Mouse (Mus musculus) brain, embryonic 14.5 days (tissue): Measurements from ENCODE around the gene Trpm3. TPM values are rescaled to one million over a fixed set of nuclear protein-coding genes. Genes with fewer than 3 reads are reported as not detected.
A peak's percentile ranks its signal among the peaks of the same experiment; 100 is the strongest.

Experiments
- DNase-seq: peaks from one replicate; pipeline ENCODE4 v3.0.0-alpha.2; 2011; ENCODE audit warnings: low read depth
- CTCF ChIP-seq: fragments of 200-500 bp; IDR thresholded peaks from 2 replicates; pipeline ENCODE4 v1.5.1; 2012; ENCODE audit warnings: inconsistent platforms, mild to moderate bottlenecking, moderate library complexity, borderline replicate concordance; ENCODE audit not compliant: insufficient read depth, insufficient read length; ENCODE audit errors: extremely low read depth
- POLR2A ChIP-seq: fragments of 200-500 bp; IDR thresholded peaks from 2 replicates; pipeline ENCODE4 v1.6.1; 2012; ENCODE audit warnings: mild to moderate bottlenecking, inconsistent platforms, borderline replicate concordance; ENCODE audit not compliant: poor library complexity, insufficient read depth, insufficient read length, severe bottlenecking; ENCODE audit errors: extremely low read depth
- polyA plus RNA-seq: library from polyadenylated mRNA; depleted of rRNA; stranded (reverse); fragments of >200 nt; gene quantifications from 2 replicates; pipeline ENCODE4 v1.2.3, GENCODE M21; 2012

The Trpm3 gene
- polyA plus RNA-seq, 1 experiment: 27.7 TPM

DNA sequence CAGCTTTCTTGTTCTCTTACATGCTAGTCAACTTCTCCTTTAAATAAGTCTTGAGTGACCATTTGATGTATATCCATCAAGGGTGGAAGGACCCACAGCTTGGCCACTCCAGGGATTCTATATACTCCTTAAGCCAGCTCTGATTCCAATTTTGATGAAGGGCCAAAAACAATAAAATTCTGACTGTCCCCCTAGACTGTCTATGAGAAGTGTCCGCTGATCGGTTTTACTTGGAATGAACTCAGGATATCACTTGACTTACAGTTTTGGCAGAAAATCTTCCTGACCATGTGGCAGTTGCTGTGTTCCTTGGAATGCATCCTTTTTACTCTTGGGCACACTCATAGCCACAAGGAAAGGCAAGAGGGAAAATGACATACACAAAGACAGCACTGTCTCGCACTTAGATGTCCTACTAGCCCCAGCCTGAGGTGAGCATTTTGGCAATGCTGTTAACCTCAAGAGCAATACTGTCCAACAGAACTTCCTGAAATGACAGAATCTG, 636.4 kb downstream of the Trpm3 start:
- no peak for DNase-seq
- no peak for TF ChIP-seq POLR2A
- no peak for TF ChIP-seq CTCF

GRCm38 (mm10) chr19:22780192-22780843, 641.5 kb downstream of the Trpm3 start:
- DNase-seq: peak; percentile 47
- TF ChIP-seq POLR2A (no peak), CTCF (no peak)

DNA sequence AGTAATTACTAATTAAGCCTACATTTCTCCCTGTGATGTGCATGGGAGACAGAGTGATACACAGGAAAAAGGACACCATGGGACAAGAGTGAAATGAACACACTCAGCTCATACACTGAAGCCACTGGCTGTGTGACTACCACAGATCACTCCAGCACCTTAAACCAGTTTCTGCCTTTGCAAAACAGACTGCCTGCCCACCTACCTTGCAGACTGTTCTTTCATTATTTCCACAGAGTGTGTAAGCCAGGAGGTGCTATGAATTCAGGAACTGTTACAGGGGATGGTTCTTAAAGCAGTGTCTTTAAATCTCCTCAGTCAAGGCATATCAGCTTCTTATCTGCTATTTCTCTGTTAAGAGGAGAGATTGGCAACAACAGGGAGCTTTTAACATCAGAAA, 642.7 kb downstream of the Trpm3 start:
- no peak for TF ChIP-seq CTCF
- TF ChIP-seq POLR2A: no peak
- no peak for DNase-seq

DNA sequence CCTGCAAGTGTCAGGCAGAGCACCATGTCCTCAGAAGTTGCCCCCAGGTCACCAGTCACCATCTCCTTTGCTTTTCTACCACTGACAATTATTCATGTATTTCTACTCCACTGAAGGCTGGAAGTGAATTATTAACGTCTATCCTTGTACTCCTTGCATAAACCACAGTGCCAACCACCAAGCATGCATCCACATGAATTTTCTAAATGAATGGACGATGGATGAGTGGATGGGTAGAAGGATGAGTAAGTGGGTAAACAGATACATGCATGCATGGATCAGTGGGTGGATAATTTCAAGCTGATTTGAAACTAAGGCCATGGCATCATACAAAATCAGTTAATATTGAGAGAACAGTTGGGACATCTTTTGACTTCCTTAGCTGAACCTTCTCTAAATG, 644.9 kb downstream of the Trpm3 start:
- DNase-seq: no peak
- TF ChIP-seq POLR2A (no peak), CTCF (no peak)

DNA sequence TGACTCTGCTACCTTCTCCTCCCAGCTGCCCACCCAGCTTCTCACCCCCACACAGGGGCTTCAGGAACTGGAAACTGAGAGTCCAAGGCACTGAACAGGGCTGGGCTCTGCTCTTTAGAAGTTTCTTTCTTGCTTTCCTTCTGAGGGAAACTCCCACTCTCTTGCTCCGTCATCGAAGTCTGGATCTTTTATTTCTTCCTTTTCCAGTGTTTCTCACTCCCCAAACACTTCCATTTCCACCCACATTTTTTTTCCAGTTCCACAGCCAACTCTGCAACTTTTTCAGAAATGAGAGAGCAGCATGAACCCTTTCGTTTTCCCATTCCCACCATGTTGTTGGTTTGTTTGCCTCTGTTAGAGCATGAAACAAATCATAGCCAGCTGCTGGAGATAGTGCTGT, 650.9 kb downstream of the Trpm3 start:
- TF ChIP-seq POLR2A (no peak), CTCF (no peak)
- DNase-seq: no peak

- no peak for TF ChIP-seq POLR2A
- no peak for TF ChIP-seq CTCF
- DNase-seq: no peak
These were observed 658.1 kb downstream of the Trpm3 start for GRCm38 (mm10) chr19:22796996-22797395.

GRCm38 (mm10) chr19:22800471-22800870, 661.6 kb downstream of the Trpm3 start:
- DNase-seq: peak; percentile 60

DNA sequence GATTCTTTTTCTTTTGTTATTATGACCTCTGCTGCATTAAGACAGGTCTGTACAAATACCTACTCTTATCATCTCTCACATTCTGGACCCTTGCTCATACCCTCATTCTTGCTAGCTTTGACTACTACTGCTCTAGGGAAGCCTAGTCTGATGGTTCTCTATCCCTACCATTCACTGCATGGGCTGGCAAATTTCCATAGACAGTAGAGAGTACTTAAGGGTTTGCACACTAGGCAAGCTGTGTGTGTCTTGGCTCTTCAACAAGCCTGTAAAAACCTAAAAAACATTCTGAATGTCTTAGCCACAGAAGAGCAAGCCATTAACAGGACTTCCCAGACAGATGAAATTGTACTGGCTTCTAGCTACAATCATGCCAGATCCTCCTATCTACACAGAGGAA, 664.5 kb downstream of the Trpm3 start:
- no peak for DNase-seq
- TF ChIP-seq CTCF (no peak), POLR2A (no peak)

More at GRCm38 (mm10) chr19:22800471-22800870, 661.6 kb downstream of the Trpm3 start:
- TF ChIP-seq CTCF (no peak), POLR2A (no peak)

GRCm38 (mm10) chr19:22804311-22804710, 665.5 kb downstream of the Trpm3 start:
- TF ChIP-seq CTCF (no peak), POLR2A (no peak)
- DNase-seq: no peak

DNA sequence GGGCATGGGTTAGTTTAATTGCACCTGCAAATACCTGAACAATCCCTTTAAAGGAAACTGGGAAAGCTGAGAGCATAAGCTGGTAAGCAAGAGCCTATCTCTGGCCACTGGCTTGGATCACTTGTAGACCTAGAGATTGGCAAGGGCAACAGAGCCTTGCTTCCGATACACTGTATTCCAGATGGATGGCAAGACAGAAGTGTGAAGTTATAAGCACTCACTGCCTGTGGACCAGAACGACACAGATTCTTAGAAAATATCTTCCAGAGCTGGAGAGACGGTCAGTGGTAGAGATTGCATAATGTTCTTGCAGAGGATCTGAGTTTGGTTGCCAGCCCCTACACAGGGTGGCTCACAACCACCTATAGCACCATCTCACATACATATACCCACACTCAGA, 671.4 kb downstream of the Trpm3 start:
- TF ChIP-seq CTCF (no peak), POLR2A (no peak)
- no peak for DNase-seq

DNA sequence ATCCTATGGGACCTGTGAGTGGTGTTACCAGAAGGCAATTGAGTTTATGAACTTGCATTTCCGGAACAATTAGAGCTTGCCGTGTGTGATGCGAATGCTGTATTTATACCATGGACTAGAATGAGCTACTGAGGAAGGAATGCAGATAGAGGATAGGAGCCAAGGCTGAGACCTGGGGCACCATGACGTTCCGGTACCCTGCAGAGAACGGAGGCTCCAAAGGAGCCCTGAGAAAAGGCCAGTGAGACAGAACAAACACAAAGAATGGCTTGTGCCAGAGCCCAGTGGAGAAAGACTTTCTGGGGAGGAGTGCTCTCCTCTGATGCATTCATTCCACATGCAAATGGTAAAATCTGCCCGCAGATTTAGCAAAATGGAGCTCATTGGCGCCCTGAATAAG, 682.9 kb downstream of the Trpm3 start:
- no peak for DNase-seq
- TF ChIP-seq CTCF: no peak
- TF ChIP-seq POLR2A: no peak

GRCm38 (mm10) chr19:22823491-22823981, 684.7 kb downstream of the Trpm3 start:
- peak; percentile 71 for DNase-seq
- TF ChIP-seq POLR2A (no peak), CTCF (no peak)
